Mouse (Mus musculus) intestine, embryonic 16.5 days (tissue): Measurements from ENCODE around the gene Tmem200a. TPM values are rescaled to one million over a fixed set of nuclear protein-coding genes. Genes with fewer than 3 reads are reported as not detected.
"Not testable (repeated sequence)": the region's sequence is repeated elsewhere in the genome, so short reads cannot be mapped to it uniquely, and the experiment has no call there.

Experiments
- ATAC-seq: fragments of 200-750 bp; cut with Nextera tagmentation; 2 replicates; pipeline ENCODE4 v1.8.0; 2017; ENCODE audit warnings: moderate TSS enrichment, moderate library complexity
- H3K27ac ChIP-seq: fragments of 300-500 bp; sonication (generic); 2 replicates; pipeline ENCODE4 v1.5.1; 2014; ENCODE audit warnings: mild to moderate bottlenecking, low read length
- H3K27me3 ChIP-seq: fragments of 300-500 bp; sonication (generic); replicated peaks from 2 replicates; pipeline ENCODE4 v1.6.1; 2014; ENCODE audit warnings: low read length, control low read depth, mixed read lengths; ENCODE audit not compliant: control insufficient read depth, insufficient read depth
- H3K36me3 ChIP-seq: fragments of 300-500 bp; sonication (generic); 2 replicates; pipeline ENCODE4 v1.6.1; 2014; ENCODE audit warnings: low read length, control low read depth; ENCODE audit not compliant: control insufficient read depth, insufficient read depth
- H3K4me1 ChIP-seq: fragments of 300-500 bp; sonication (generic); 2 replicates; pipeline ENCODE4 v1.6.1; 2014; ENCODE audit warnings: low read length, control low read depth, mixed read lengths; ENCODE audit not compliant: control insufficient read depth, insufficient read depth
- H3K4me2 ChIP-seq: fragments of 300-500 bp; sonication (generic); 2 replicates; pipeline ENCODE4 v1.6.1; 2014; ENCODE audit warnings: low read depth, low read length, control low read depth
- H3K4me3 ChIP-seq: fragments of 300-500 bp; sonication (generic); 2 replicates; pipeline ENCODE4 v1.5.1; 2014; ENCODE audit warnings: mild to moderate bottlenecking, low read length
- H3K9ac ChIP-seq: fragments of 300-500 bp; sonication (generic); 2 replicates; pipeline ENCODE4 v1.6.1; 2014; ENCODE audit warnings: low read depth, low read length
- H3K9me3 ChIP-seq: fragments of 300-500 bp; sonication (generic); 2 replicates; pipeline ENCODE4 v1.6.1; 2016; ENCODE audit warnings: low read length, control low read depth; ENCODE audit not compliant: control insufficient read depth
- WGBS: fragments of 180-500 bp; shearing (Covaris S2); extraction: QIAGEN DNeasy Blood & Tissue Kit; methylation state at CpG from one replicate; pipeline ENCODE4 v1.1.7; 2014; 5-methylcytosine and 5-hydroxymethylcytosine counted together
- polyA plus RNA-seq: library from polyadenylated mRNA; unstranded; fragments of >200 nt; fragmentation: Nextera tagmentation; extraction: Ambion mirVana; gene quantifications from 2 replicates; pipeline ENCODE4 v1.2.1, GENCODE M21; 2015

Tmem200a gene
- polyA plus RNA-seq, 1 experiment from 2014 or later = 4.5 TPM

DNA sequence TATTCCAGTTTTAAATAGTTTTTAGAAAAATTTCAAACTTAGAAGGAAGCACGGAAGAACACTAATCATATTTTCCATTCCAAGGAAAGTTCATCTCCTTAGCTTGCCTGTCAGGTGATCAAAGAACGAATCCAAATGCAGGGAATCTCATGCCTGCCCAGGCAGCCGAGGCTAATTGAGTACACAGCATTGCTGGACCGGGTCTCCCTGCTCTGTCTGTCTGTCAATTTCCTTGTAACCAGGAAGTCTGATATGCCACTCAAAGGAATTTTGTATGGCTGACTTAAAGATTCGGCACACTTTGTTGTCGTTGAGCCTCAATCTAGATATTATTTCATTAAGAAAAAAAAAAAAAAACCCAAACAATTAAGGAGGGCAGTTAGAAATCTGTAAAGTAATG lies 168.6 kb downstream of the Tmem200a start:
- no peak overlapping the region for H3K27ac ChIP-seq
- ATAC-seq = no peak
- H3K4me1 ChIP-seq = no peaks in the 10 kb centered on the region
- WGBS = 52% methylated on average over 6 of the region's 6 CpGs
- no peak overlapping the region for H3K4me2 ChIP-seq
- no peaks in the 10 kb centered on the region for H3K27me3 ChIP-seq
- H3K9me3 ChIP-seq = no peaks in the 10 kb centered on the region
- no peak overlapping the region for H3K9ac ChIP-seq
- H3K4me3 ChIP-seq = no peak overlapping the region
- no peaks in the 10 kb centered on the region for H3K36me3 ChIP-seq

DNA sequence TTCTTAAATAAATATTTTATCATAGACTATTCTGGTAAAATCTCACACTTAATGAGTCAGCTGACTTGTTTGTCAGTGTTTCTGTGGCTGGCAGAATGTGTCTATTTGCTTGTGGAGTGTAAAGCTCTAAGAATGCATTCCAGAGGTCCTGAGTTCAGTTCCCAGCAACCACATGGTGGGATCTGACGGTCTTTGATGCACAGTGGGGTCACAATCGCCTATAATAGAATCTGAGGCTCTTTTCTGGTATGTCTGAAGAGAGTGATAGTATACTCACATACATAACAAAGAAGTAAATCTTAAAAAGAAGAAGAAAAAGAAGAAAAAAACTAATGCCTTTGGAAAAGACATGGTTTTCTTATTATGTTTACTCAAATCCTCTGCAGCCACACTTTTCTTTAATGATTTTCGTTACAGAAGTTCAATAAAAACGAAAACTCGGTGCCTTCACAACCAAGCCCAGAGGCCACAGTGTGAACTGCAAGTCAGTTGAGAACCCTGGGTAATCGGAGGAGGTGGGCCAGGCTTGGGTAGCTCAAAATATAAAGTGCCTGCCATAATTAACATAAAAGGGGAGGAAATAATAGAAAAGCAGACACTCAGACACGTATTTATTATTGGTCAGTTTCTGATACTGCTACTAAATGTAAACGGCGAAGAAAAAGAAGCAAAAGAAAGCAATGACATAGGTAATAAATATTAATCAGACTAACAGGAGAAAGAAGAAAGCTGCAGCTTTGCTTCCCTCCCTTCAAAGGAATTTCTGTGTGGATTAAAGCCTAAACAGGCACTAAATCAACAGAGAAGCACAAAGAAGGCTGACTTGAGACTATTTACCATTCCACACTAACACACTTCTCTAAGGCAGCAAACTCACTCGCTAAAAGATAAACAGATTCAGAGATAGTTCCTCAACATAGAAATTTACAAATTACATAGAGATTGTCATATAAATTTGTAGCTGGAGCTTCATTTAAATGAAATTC lies 170.5 kb downstream of the Tmem200a start:
- no peak overlapping the region for H3K4me2 ChIP-seq
- no peaks in the 10 kb centered on the region for H3K27me3 ChIP-seq
- no peak overlapping the region for H3K4me3 ChIP-seq
- no peaks in the 10 kb centered on the region for H3K4me1 ChIP-seq
- no peak for ATAC-seq
- H3K9ac ChIP-seq = no peak overlapping the region
- H3K9me3 ChIP-seq = no peaks in the 10 kb centered on the region
- no peak overlapping the region for H3K27ac ChIP-seq
- WGBS = 31% methylated on average over 10 of the region's 10 CpGs
- H3K36me3 ChIP-seq = no peaks in the 10 kb centered on the region

DNA sequence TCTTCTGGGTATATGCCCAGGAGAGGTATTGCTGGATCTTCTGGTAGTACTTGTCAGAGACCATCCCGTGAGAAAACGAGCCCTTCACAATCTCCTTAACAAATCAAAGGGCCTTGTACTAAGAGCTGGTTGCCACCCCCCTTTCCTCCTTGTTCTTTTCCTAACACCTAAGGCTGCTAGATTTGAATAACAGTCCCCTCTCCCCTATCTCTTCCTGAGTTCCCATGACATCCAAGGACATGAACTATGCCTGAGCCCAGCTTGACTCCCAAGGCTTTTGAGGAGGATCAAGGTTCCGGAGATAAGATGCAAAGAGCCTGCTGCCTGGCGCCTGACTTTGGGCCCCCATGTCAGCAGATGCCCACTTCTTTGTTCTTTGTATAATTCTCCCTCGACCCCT lies 184.7 kb downstream of the Tmem200a start:
- not testable (repeated sequence) for H3K9me3 ChIP-seq, H3K4me2 ChIP-seq, H3K9ac ChIP-seq, H3K4me1 ChIP-seq, ATAC-seq, H3K4me3 ChIP-seq, H3K36me3 ChIP-seq, H3K27me3 ChIP-seq, H3K27ac ChIP-seq
- 94% methylated on average over 5 of the region's 5 CpGs for WGBS

DNA sequence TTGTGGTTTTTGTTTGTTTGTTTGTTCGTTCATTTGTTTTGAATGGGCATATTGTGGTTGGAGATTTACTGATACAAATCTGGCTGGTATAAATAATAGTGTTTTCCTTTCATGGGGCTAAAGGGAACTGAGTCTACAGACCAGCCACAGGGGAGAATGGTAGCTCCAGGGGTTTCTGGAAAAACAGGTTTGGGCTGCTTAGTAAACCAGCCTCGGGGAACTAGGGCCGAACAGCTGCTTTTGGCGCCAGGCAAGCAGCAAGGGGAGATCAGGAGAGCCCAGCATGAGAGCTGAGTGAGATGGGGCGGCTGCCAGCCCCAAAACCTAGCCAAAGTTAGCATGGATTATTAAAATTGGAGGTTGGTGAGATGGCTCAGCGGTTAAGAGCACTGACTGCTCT lies 191.6 kb downstream of the Tmem200a start:
- 0 out of 2 replicates have a peak, but pooled peaks have one; percentile 46 for ATAC-seq
- no peaks in the 10 kb centered on the region for H3K9me3 ChIP-seq
- 46% methylated on average over 6 of the region's 6 CpGs for WGBS
- no peaks in the 10 kb centered on the region for H3K27me3 ChIP-seq
- H3K27ac ChIP-seq = no peak overlapping the region
- no peak overlapping the region for H3K9ac ChIP-seq
- no peaks in the 10 kb centered on the region for H3K36me3 ChIP-seq
- no peak overlapping the region for H3K4me3 ChIP-seq
- H3K4me1 ChIP-seq = no peaks in the 10 kb centered on the region
- H3K4me2 ChIP-seq = no peak overlapping the region

DNA sequence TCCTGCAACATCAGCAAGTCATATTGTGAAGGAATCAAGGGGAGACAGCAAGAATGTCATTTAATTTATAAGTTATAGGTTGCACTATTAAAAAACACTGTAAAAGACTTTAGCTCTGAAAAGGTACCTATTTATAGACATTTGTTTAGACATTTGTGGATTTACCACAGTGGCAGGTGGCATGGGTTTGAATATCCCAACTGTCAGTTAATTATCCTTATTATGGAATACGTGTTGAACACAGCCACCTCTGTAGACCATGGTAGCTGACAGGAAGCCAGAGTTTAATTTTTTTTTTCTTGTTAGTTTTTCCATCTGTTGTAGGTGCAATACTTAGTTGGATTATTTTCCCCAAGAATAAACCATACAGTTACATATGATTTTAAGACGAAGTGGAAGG lies 194.3 kb downstream of the Tmem200a start:
- Histone ChIP-seq H3K9ac (no peak overlapping the region), H3K4me3 (no peak overlapping the region), H3K4me2 (no peak overlapping the region), H3K36me3 (no peaks in the 10 kb centered on the region), H3K9me3 (no peaks in the 10 kb centered on the region), H3K27me3 (no peaks in the 10 kb centered on the region), H3K27ac (no peak overlapping the region), H3K4me1 (no peaks in the 10 kb centered on the region)
- ATAC-seq = no peak
- 89% methylated on average over 2 of the region's 2 CpGs for WGBS

DNA sequence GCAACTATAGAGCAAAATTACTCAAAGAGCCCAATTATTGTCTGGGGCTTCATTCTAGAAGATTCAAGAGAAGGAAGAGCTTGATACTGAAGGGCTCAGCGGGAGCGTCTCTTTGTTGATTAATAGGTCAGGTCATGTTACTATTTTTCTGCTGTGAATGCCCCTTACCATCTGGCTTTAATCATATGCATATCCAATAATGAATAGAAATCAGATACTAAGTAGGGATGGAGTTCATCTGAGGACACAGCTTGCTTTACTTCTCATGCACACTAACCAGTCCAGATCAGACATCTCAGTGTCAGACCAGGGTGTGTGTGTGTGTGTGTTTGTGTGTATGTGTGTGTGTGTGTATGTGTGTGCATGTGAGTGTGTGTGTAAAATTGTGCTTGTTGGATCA lies 201.1 kb downstream of the Tmem200a start:
- no peak overlapping the region for H3K9ac ChIP-seq
- H3K27me3 ChIP-seq = no peaks in the 10 kb centered on the region
- no peak for ATAC-seq
- no peaks in the 10 kb centered on the region for H3K4me1 ChIP-seq
- WGBS = 83% methylated on average over 2 of the region's 2 CpGs
- no peak overlapping the region for H3K27ac ChIP-seq
- H3K4me3 ChIP-seq = no peak overlapping the region
- no peaks in the 10 kb centered on the region for H3K9me3 ChIP-seq
- no peak overlapping the region for H3K4me2 ChIP-seq
- H3K36me3 ChIP-seq = no peaks in the 10 kb centered on the region

DNA sequence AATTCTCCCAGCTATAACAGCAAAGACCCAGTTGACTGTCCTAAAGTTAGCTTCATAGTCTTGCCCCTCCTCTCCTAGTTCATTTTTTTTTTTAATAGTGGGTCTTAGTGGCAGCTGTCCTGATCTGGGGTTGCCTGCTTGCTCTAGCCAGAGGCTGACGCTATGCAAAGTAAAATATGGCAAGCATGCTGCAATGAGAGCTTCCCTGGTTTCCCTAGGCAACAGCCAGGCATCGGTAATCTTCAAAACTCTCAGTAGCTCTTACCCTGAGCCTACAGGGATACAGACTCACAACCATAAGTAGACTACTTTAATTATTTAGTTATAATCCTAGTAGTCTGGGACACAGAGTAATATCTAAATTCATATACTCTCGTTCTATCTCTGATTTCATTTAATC lies 202.0 kb downstream of the Tmem200a start:
- H3K27ac ChIP-seq = no peak overlapping the region
- no peak overlapping the region for H3K4me2 ChIP-seq
- ATAC-seq = no peak
- no peak overlapping the region for H3K4me3 ChIP-seq
- no peaks in the 10 kb centered on the region for H3K36me3 ChIP-seq
- no peaks in the 10 kb centered on the region for H3K27me3 ChIP-seq
- H3K9me3 ChIP-seq = no peaks in the 10 kb centered on the region
- H3K9ac ChIP-seq = no peak overlapping the region
- H3K4me1 ChIP-seq = no peaks in the 10 kb centered on the region
- WGBS = 58% methylated on average over 3 of the region's 3 CpGs

DNA sequence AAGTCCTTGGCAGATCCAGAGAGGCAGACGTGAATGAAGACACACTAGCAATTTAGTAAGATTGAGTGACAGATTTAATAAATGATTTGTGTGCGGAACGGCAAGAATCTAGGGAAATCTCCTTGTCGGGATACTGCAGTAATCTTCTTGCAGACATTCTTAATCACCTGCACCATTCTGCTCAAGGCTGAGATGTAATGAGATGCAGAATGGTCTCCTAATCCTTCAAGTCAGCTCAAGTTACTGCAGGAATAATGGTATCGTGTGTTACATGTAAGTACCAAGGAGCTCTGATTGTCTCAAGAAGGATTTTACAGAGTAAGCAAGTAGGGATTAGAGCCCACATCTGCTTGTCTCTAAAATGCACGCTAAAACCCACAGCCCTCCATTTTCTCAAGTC lies 210.1 kb downstream of the Tmem200a start:
- Histone ChIP-seq H3K27me3 (no peaks in the 10 kb centered on the region), H3K27ac (no peak overlapping the region), H3K9me3 (no peaks in the 10 kb centered on the region), H3K4me1 (no peaks in the 10 kb centered on the region), H3K36me3 (no peaks in the 10 kb centered on the region), H3K9ac (no peak overlapping the region), H3K4me3 (no peak overlapping the region), H3K4me2 (no peak overlapping the region)
- no peak for ATAC-seq
- WGBS = 75% methylated on average over 6 of the region's 6 CpGs
